Mouse (Mus musculus) cortical plate, adult 2 months (tissue): ENCODE data around the gene Cnot6l. TPM values are rescaled to one million over a fixed set of nuclear protein-coding genes. Genes with fewer than 3 reads are reported as not detected.

ENCODE experiments used
- H3K27ac ChIP-seq: fragments of 200-500 bp; 2 replicates; pipeline ENCODE4 v1.5.1; 2012; ENCODE audit warnings: low read length, control low read depth, inconsistent platforms; ENCODE audit not compliant: insufficient read depth
- H3K4me1 ChIP-seq: fragments of 200-500 bp; 2 replicates; pipeline ENCODE4 v1.6.1; 2011; ENCODE audit warnings: low read length; ENCODE audit not compliant: control insufficient read depth, insufficient read depth
- H3K4me3 ChIP-seq: fragments of 200-500 bp; 2 replicates; pipeline ENCODE4 v1.5.1; 2011; ENCODE audit warnings: mild to moderate bottlenecking, low read length, control low read depth; ENCODE audit not compliant: insufficient read depth
- CTCF ChIP-seq: fragments of 200-500 bp; IDR thresholded peaks from 2 replicates; pipeline ENCODE4 v1.5.1; 2011; ENCODE audit warnings: mild to moderate bottlenecking, control low read depth, low read length; ENCODE audit not compliant: insufficient read depth; ENCODE audit errors: extremely low read depth
- POLR2A ChIP-seq: fragments of 200-500 bp; IDR thresholded peaks from 2 replicates; pipeline ENCODE4 v1.6.1; 2011; ENCODE audit warnings: mild to moderate bottlenecking, low read length, control low read depth; ENCODE audit not compliant: insufficient read depth; ENCODE audit errors: extremely low read depth
- polyA plus RNA-seq: library from polyadenylated mRNA; depleted of rRNA; stranded (reverse); fragments of >200 nt; gene quantifications from 2 replicates; pipeline ENCODE4 v1.2.3, GENCODE M21; 2012

Cnot6l gene
- polyA plus RNA-seq, 1 experiment: 14.0 TPM

GRCm38 (mm10) chr5:96091468-96091867 lies 72.5 kb downstream of the Cnot6l start:
- TF ChIP-seq CTCF (no peak), POLR2A (no peak)
- Histone ChIP-seq H3K4me1 (no peaks in the 10 kb centered on the region), H3K27ac (no peak overlapping the region), H3K4me3 (no peak overlapping the region)

GRCm38 (mm10) chr5:96085324-96085723 lies 78.6 kb downstream of the Cnot6l start:
- H3K4me3 ChIP-seq: no peak overlapping the region
- TF ChIP-seq CTCF: no peak
- no peak for TF ChIP-seq POLR2A
- no peak overlapping the region for H3K27ac ChIP-seq
- H3K4me1 ChIP-seq: no peaks in the 10 kb centered on the region

- no peak overlapping the region for H3K4me3 ChIP-seq
- H3K27ac ChIP-seq: no peak overlapping the region
- H3K4me1 ChIP-seq: no peaks in the 10 kb centered on the region
- TF ChIP-seq POLR2A: no peak
- no peak for TF ChIP-seq CTCF
Measured at GRCm38 (mm10) chr5:96079026-96079425, 84.9 kb downstream of the Cnot6l start.

DNA sequence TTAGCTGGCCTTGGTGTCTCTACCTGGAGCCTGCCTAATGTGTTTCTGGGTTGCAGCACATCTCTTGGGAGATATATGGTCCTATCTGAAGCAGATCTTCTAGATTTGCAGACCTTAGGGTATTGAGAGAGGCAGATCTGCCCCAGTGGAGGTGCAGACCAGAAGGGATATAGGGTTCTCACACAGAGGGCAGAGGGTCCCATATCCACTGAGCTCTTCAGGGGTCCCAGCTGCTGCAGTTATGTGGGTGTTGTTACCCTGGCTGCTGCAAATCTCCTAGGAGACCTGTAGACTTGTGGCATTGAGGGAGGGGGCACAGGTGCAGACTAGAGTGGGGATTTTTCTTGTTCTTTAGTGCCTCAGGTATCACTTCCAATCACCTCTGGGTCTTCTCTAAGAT lies 98.4 kb downstream of the Cnot6l start:
- H3K4me1 ChIP-seq: no peaks in the 10 kb centered on the region
- TF ChIP-seq CTCF (no peak), POLR2A (no peak)
- H3K4me3 ChIP-seq: no peak overlapping the region
- no peak overlapping the region for H3K27ac ChIP-seq

DNA sequence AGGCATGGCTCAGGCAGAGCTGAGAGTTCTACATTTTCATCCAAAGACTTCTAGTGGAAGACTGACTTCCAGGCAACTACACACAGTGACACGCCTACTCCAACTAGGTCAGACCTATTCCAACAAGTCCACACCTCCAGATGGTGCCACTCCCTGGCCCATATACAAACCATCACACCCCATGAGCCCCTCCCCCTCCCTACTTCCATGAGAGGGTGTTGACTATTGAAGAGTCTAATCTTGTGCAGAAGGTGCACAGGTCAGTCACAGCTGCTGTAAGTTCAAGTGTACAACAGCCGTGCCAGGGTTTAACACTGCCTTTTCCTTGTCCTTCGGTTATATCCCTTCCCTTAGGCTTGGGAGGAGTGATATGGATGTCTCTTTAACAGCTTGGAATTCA lies 121.5 kb downstream of the Cnot6l start:
- TF ChIP-seq CTCF (no peak), POLR2A (no peak)
- H3K4me3 ChIP-seq: no peak overlapping the region
- no peaks in the 10 kb centered on the region for H3K4me1 ChIP-seq
- no peak overlapping the region for H3K27ac ChIP-seq

DNA sequence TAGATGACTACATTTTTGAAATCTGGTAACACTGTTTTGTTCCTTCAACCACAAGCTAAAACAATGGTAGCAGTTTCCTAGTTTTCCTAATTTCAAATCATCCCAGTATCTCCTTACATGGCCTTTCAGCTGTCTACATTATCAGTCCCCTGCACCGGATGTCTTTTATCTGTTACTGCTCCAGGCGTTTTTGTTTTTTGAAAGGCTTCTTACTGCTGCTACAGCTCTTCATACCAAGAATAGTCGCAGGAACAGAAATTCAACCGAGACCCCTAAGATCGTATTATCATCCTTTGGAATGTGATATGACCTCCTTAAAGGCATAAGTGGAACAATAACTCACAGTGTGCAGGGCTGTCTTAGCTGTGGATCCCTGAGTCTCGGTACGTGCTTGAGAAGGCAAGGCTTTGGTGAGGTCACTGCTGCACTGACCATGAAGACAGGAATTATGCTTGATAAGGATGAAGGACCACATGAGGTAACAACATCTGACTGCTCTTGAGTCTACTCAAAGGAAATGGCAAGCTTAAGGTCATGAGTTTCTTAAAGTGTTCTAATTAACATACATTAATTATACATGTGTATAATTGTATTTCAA lies 122.4 kb downstream of the Cnot6l start:
- Histone ChIP-seq H3K27ac (no peak overlapping the region), H3K4me1 (no peaks in the 10 kb centered on the region), H3K4me3 (no peak overlapping the region)
- no peak for TF ChIP-seq CTCF
- no peak for TF ChIP-seq POLR2A

- Histone ChIP-seq H3K27ac (no peak overlapping the region), H3K4me1 (no peaks in the 10 kb centered on the region), H3K4me3 (no peak overlapping the region)
- TF ChIP-seq POLR2A (no peak), CTCF (no peak)
Measured at GRCm38 (mm10) chr5:96039188-96039840, 124.7 kb downstream of the Cnot6l start.

- H3K4me3 ChIP-seq: no peak overlapping the region
- H3K4me1 ChIP-seq: no peaks in the 10 kb centered on the region
- TF ChIP-seq POLR2A (no peak), CTCF (no peak)
- H3K27ac ChIP-seq: no peak overlapping the region
Measured at GRCm38 (mm10) chr5:96037684-96038121, 126.3 kb downstream of the Cnot6l start.

- Histone ChIP-seq H3K27ac (no peak overlapping the region), H3K4me3 (no peak overlapping the region), H3K4me1 (no peaks in the 10 kb centered on the region)
- TF ChIP-seq POLR2A (no peak), CTCF (peak; percentile 42; the same call in 1 of the 2 replicates)
Measured at GRCm38 (mm10) chr5:96036125-96036672, 127.8 kb downstream of the Cnot6l start.

- TF ChIP-seq CTCF (no peak), POLR2A (no peak)
- H3K4me1 ChIP-seq: no peaks in the 10 kb centered on the region
- no peak overlapping the region for H3K4me3 ChIP-seq
- H3K27ac ChIP-seq: no peak overlapping the region
Measured at GRCm38 (mm10) chr5:96034101-96034500, 129.9 kb downstream of the Cnot6l start.
